Mouse (Mus musculus) forebrain, embryonic 14.5 days (tissue): ENCODE measurements around the gene Map2k3. TPM values are rescaled to one million over a fixed set of nuclear protein-coding genes. Genes with fewer than 3 reads are reported as not detected.
"Not testable (repeated sequence)": the region's sequence is repeated elsewhere in the genome, so short reads cannot be mapped to it uniquely, and the experiment has no call there.

Experiments
- ATAC-seq: fragments of 200-750 bp; cut with Nextera tagmentation; 2 replicates; pipeline ENCODE4 v1.8.0; 2017; ENCODE audit warnings: mild to moderate bottlenecking, moderate library complexity
- DNase-seq: peaks from one replicate; pipeline ENCODE4 v3.0.0-alpha.2; 2015; ENCODE audit warnings: low spot score
- H3K27ac ChIP-seq: fragments of 300-500 bp; sonication (generic); 2 replicates; pipeline ENCODE4 v1.5.1; 2014; ENCODE audit warnings: low read depth, mild to moderate bottlenecking, control low read depth, low read length, moderate library complexity
- H3K27me3 ChIP-seq: fragments of 300-500 bp; sonication (generic); replicated peaks from 2 replicates; pipeline ENCODE4 v1.6.1; 2014; ENCODE audit warnings: low read length, control low read depth, mixed read lengths; ENCODE audit not compliant: control insufficient read depth, insufficient read depth
- H3K36me3 ChIP-seq: fragments of 300-500 bp; sonication (generic); 2 replicates; pipeline ENCODE4 v1.6.1; 2014; ENCODE audit warnings: low read length, control low read depth; ENCODE audit not compliant: control insufficient read depth, insufficient read depth
- H3K4me1 ChIP-seq: fragments of 300-500 bp; sonication (generic); 2 replicates; pipeline ENCODE4 v1.6.1; 2014; ENCODE audit warnings: antibody characterized with exemption, low read length, control low read depth; ENCODE audit not compliant: control insufficient read depth, insufficient read depth
- H3K4me2 ChIP-seq: fragments of 300-500 bp; sonication (generic); 2 replicates; pipeline ENCODE4 v1.6.1; 2014; ENCODE audit warnings: mild to moderate bottlenecking, control low read depth, low read length
- H3K4me3 ChIP-seq: fragments of 300-500 bp; sonication (generic); 2 replicates; pipeline ENCODE4 v1.5.1; 2014; ENCODE audit warnings: low read depth, low read length, control low read depth
- H3K9ac ChIP-seq: fragments of 300-500 bp; sonication (generic); 2 replicates; pipeline ENCODE4 v1.6.1; 2014; ENCODE audit warnings: mild to moderate bottlenecking, low read length, control low read depth, moderate library complexity
- H3K9me3 ChIP-seq: fragments of 300-500 bp; sonication (generic); replicated peaks from 2 replicates; pipeline ENCODE4 v1.6.1; 2016; ENCODE audit warnings: low read length, control low read depth, mixed read lengths; ENCODE audit not compliant: control insufficient read depth
- WGBS: fragments of 180-500 bp; shearing (Covaris S2); extraction: QIAGEN DNeasy Blood & Tissue Kit; methylation state at CpG from one replicate; pipeline ENCODE4 v1.1.7; 2014; 5-methylcytosine and 5-hydroxymethylcytosine counted together
- polyA plus RNA-seq: library from polyadenylated mRNA; unstranded; fragments of >200 nt; fragmentation: Nextera tagmentation; extraction: Ambion mirVana; gene quantifications from 2 replicates; pipeline ENCODE4 v1.2.1, GENCODE M21; 2014

Gene Map2k3
- polyA plus RNA-seq: 23.6 and 23.7 TPM in 2 replicates

GRCm38 (mm10) chr11:60931869-60932481 lies at the start of gene Map2k3:
Gene Map2k3 (plus strand): TSS chr11:60932033.
- H3K4me3 ChIP-seq: peak within 1 kb of the TSS; percentile 73
- H3K9ac ChIP-seq: peak within 1 kb of the TSS; percentile 78
- DNase-seq: peak; percentile 98
- no peaks in the 10 kb centered on the region for H3K9me3 ChIP-seq
- peak within 1 kb of the TSS; percentile 89 for H3K4me2 ChIP-seq
- peak; percentile 97 for ATAC-seq
- H3K36me3 ChIP-seq: no peaks in the 10 kb centered on the region
- peaks cover 19% of the 10 kb centered on the region for H3K4me1 ChIP-seq
- no peaks in the 10 kb centered on the region for H3K27me3 ChIP-seq
- no peak within 1 kb of the TSS for H3K27ac ChIP-seq
- WGBS: under 1% methylated on average over 56 of the region's 59 CpGs

GRCm38 (mm10) chr11:60882386-60882785 lies 49.4 kb upstream of the Map2k3 start:
- Histone ChIP-seq H3K9ac (no peak overlapping the region), H3K9me3 (no peaks in the 10 kb centered on the region), H3K27ac (no peak overlapping the region), H3K4me3 (no peak overlapping the region), H3K4me2 (no peak overlapping the region), H3K27me3 (no peaks in the 10 kb centered on the region), H3K36me3 (no peaks in the 10 kb centered on the region), H3K4me1 (peaks cover 3% of the 10 kb centered on the region)
- no peak for ATAC-seq
- 70% methylated on average over 3 of the region's 3 CpGs for WGBS
- DNase-seq: no peak

GRCm38 (mm10) chr11:60886986-60887385 lies 44.8 kb upstream of the Map2k3 start:
- not testable (repeated sequence) for H3K27ac ChIP-seq, ATAC-seq, DNase-seq, H3K27me3 ChIP-seq, H3K9ac ChIP-seq, H3K4me2 ChIP-seq, H3K36me3 ChIP-seq, H3K4me1 ChIP-seq, H3K9me3 ChIP-seq, H3K4me3 ChIP-seq
- WGBS: 76% methylated on average over 2 of the region's 3 CpGs

GRCm38 (mm10) chr11:60889861-60890260 lies 42.0 kb upstream of the Map2k3 start:
- H3K27me3 ChIP-seq: no peaks in the 10 kb centered on the region
- ATAC-seq: no peak
- H3K4me2 ChIP-seq: no peak overlapping the region
- no peak overlapping the region for H3K9ac ChIP-seq
- DNase-seq: no peak
- H3K9me3 ChIP-seq: no peaks in the 10 kb centered on the region
- no peaks in the 10 kb centered on the region for H3K4me1 ChIP-seq
- no peak overlapping the region for H3K4me3 ChIP-seq
- no peak overlapping the region for H3K27ac ChIP-seq
- H3K36me3 ChIP-seq: no peaks in the 10 kb centered on the region
- 58% methylated on average over 2 of the region's 2 CpGs for WGBS

- WGBS: 78% methylated on average over 6 of the region's 6 CpGs
- Histone ChIP-seq H3K4me3 (no peak overlapping the region), H3K4me1 (no peaks in the 10 kb centered on the region), H3K9ac (no peak overlapping the region), H3K36me3 (no peaks in the 10 kb centered on the region), H3K27me3 (no peaks in the 10 kb centered on the region), H3K9me3 (no peaks in the 10 kb centered on the region), H3K4me2 (no peak overlapping the region), H3K27ac (no peak overlapping the region)
- ATAC-seq (no peak), DNase-seq (no peak)
Observed at GRCm38 (mm10) chr11:60890286-60890685, 41.5 kb upstream of the Map2k3 start.

GRCm38 (mm10) chr11:60890744-60891143 lies 41.1 kb upstream of the Map2k3 start:
- no peak overlapping the region for H3K4me2 ChIP-seq
- H3K4me3 ChIP-seq: no peak overlapping the region
- no peak for DNase-seq
- no peak overlapping the region for H3K9ac ChIP-seq
- 67% methylated on average over 3 of the region's 3 CpGs for WGBS
- H3K9me3 ChIP-seq: no peaks in the 10 kb centered on the region
- no peak overlapping the region for H3K27ac ChIP-seq
- H3K36me3 ChIP-seq: no peaks in the 10 kb centered on the region
- no peak for ATAC-seq
- no peaks in the 10 kb centered on the region for H3K4me1 ChIP-seq
- no peaks in the 10 kb centered on the region for H3K27me3 ChIP-seq

- WGBS: 10% methylated on average over 4 of the region's 4 CpGs
- no peak overlapping the region for H3K9ac ChIP-seq
- H3K4me1 ChIP-seq: no peaks in the 10 kb centered on the region
- ATAC-seq: no peak
- H3K27me3 ChIP-seq: no peaks in the 10 kb centered on the region
- no peak overlapping the region for H3K4me3 ChIP-seq
- no peak for DNase-seq
- H3K9me3 ChIP-seq: no peaks in the 10 kb centered on the region
- H3K4me2 ChIP-seq: no peak overlapping the region
- H3K27ac ChIP-seq: no peak overlapping the region
- H3K36me3 ChIP-seq: no peaks in the 10 kb centered on the region
Observed at GRCm38 (mm10) chr11:60895915-60896314, 35.9 kb upstream of the Map2k3 start.

- no peak for DNase-seq
- whole genome bisulfite sequencing: 88% methylated on average over 7 of the region's 7 CpGs
Observed at GRCm38 (mm10) chr11:60902001-60902400, 29.8 kb upstream of the Map2k3 start.

GRCm38 (mm10) chr11:60902486-60902885 lies 29.3 kb upstream of the Map2k3 start:
- Histone ChIP-seq H3K4me1 (no peaks in the 10 kb centered on the region), H3K27me3 (no peaks in the 10 kb centered on the region), H3K9ac (no peak overlapping the region), H3K36me3 (peaks cover 42% of the 10 kb centered on the region), H3K9me3 (no peaks in the 10 kb centered on the region), H3K4me3 (no peak overlapping the region), H3K4me2 (no peak overlapping the region), H3K27ac (no peak overlapping the region)
- no peak for ATAC-seq
- WGBS: 82% methylated on average over 4 of the region's 4 CpGs
- no peak for DNase-seq

More at GRCm38 (mm10) chr11:60902001-60902400, 29.8 kb upstream of the Map2k3 start:
- Histone ChIP-seq H3K9me3 (no peaks in the 10 kb centered on the region), H3K4me3 (no peak overlapping the region), H3K4me1 (no peaks in the 10 kb centered on the region), H3K9ac (no peak overlapping the region), H3K4me2 (no peak overlapping the region), H3K27me3 (no peaks in the 10 kb centered on the region), H3K36me3 (peaks cover 42% of the 10 kb centered on the region), H3K27ac (no peak overlapping the region)
- no peak for ATAC-seq
